Mouse (Mus musculus) heart, embryonic 15.5 days (tissue): ENCODE measurements around the gene Fam198b. TPM values are rescaled to one million over a fixed set of nuclear protein-coding genes. Genes with fewer than 3 reads are reported as not detected.
"Not testable (repeated sequence)": the region's sequence is repeated elsewhere in the genome, so short reads cannot be mapped to it uniquely, and the experiment has no call there.

Experiments used
- ATAC-seq: fragments of 200-750 bp; cut with Nextera tagmentation; replicated peaks from 2 replicates; pipeline ENCODE4 v1.8.0; 2017; ENCODE audit warnings: low read depth, moderate TSS enrichment; ENCODE audit not compliant: insufficient number of reproducible peaks, insufficient read depth, low FRiP score
- H3K27ac ChIP-seq: fragments of 300-500 bp; sonication (generic); 2 replicates; pipeline ENCODE4 v1.5.1; 2015; ENCODE audit warnings: mild to moderate bottlenecking, inconsistent platforms
- H3K27me3 ChIP-seq: fragments of 300-500 bp; sonication (generic); 2 replicates; pipeline ENCODE4 v1.6.1; 2015; ENCODE audit warnings: inconsistent platforms
- H3K36me3 ChIP-seq: fragments of 300-500 bp; sonication (generic); 2 replicates; pipeline ENCODE4 v1.6.1; 2015; ENCODE audit warnings: mild to moderate bottlenecking, inconsistent platforms
- H3K4me1 ChIP-seq: fragments of 300-500 bp; sonication (generic); replicated peaks from 2 replicates; pipeline ENCODE4 v1.6.1; 2015; ENCODE audit warnings: inconsistent platforms
- H3K4me2 ChIP-seq: fragments of 300-500 bp; sonication (generic); 2 replicates; pipeline ENCODE4 v1.6.1; 2015; ENCODE audit warnings: inconsistent platforms, mild to moderate bottlenecking, moderate library complexity
- H3K4me3 ChIP-seq: fragments of 300-500 bp; sonication (generic); 2 replicates; pipeline ENCODE4 v1.5.1; 2015; ENCODE audit warnings: mild to moderate bottlenecking, inconsistent platforms
- H3K9ac ChIP-seq: fragments of 300-500 bp; sonication (generic); 2 replicates; pipeline ENCODE4 v1.6.1; 2015; ENCODE audit warnings: mild to moderate bottlenecking, inconsistent platforms
- H3K9me3 ChIP-seq: fragments of 300-500 bp; sonication (generic); replicated peaks from 2 replicates; pipeline ENCODE4 v1.6.1; 2016; ENCODE audit warnings: inconsistent platforms
- WGBS: fragments of 180-500 bp; shearing (Covaris S2); methylation state at CpG from one replicate; pipeline ENCODE4 v1.1.7; 2015; ENCODE audit warnings: mixed read lengths; 5-methylcytosine and 5-hydroxymethylcytosine counted together
- polyA plus RNA-seq: library from polyadenylated mRNA; unstranded; fragments of >200 nt; fragmentation: Nextera tagmentation; extraction: Ambion mirVana; gene quantifications from 2 replicates; pipeline ENCODE4 v1.2.1, GENCODE M21; 2015

Fam198b gene
- polyA plus RNA-seq, 1 experiment from 2014 or later: 64.5 TPM

DNA sequence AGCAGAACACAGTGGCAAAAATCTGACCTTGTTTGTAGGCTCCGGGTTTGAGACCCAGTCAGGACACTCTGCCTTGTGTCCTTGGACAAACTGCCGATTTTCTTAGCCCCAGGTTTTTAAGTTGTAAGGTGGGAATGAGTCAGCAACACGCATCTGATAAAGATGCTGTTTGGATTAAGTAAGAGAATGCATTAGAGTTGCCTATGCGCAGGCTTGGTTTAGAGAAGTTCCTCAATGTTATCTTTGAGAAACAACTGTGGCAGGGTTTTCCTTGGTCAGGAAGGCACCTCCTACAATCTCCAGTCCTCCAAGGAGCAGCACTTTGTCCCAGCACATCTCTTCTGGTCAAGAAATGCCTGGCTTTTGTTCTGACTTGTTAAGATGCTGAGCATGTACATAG, 82.4 kb downstream of the Fam198b start:
- Histone ChIP-seq H3K4me2 (no peak overlapping the region), H3K9ac (no peak overlapping the region), H3K27me3 (no peaks in the 10 kb centered on the region), H3K4me1 (peaks cover 18% of the 10 kb centered on the region), H3K27ac (peak overlapping the region; percentile 29), H3K36me3 (no peaks in the 10 kb centered on the region), H3K4me3 (no peak overlapping the region), H3K9me3 (no peaks in the 10 kb centered on the region)
- 59% methylated on average over 4 of the region's 4 CpGs for WGBS
- ATAC-seq: no peak

GRCm38 (mm10) chr3:79967346-79967745, 83.0 kb downstream of the Fam198b start:
- Histone ChIP-seq H3K9me3 (no peaks in the 10 kb centered on the region), H3K4me3 (no peak overlapping the region), H3K4me1 (peaks cover 18% of the 10 kb centered on the region), H3K27me3 (no peaks in the 10 kb centered on the region), H3K9ac (no peak overlapping the region), H3K4me2 (no peak overlapping the region), H3K36me3 (no peaks in the 10 kb centered on the region), H3K27ac (peak overlapping the region; percentile 41)
- ATAC-seq: no peak
- 14% methylated on average over 1 of the region's 1 CpGs for WGBS

GRCm38 (mm10) chr3:79968426-79968825, 84.1 kb downstream of the Fam198b start:
- H3K4me2 ChIP-seq: no peak overlapping the region
- no peak overlapping the region for H3K4me3 ChIP-seq
- no peaks in the 10 kb centered on the region for H3K9me3 ChIP-seq
- ATAC-seq: no peak
- 52% methylated on average over 2 of the region's 2 CpGs for WGBS
- no peak overlapping the region for H3K27ac ChIP-seq
- no peaks in the 10 kb centered on the region for H3K27me3 ChIP-seq
- H3K9ac ChIP-seq: no peak overlapping the region
- H3K36me3 ChIP-seq: no peaks in the 10 kb centered on the region
- peaks cover 18% of the 10 kb centered on the region for H3K4me1 ChIP-seq

DNA sequence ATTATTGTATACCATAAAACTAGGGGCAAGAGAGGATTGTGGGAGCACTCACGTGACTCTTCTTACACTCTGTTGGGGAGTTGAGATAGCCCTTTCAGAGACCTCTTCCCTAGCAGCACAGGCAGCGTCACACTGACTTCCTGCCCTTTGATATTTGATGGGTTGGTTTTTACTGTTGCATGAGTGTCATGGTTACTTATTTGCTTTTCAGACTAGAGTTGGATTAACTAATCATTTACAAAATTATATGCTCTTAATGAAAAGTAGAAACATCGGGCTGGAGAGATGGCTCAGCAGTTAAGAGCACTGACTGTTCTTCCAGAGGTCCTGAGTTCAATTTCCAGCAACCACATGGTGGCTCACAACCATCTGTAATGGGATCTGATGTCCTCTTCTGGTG, 85.2 kb downstream of the Fam198b start:
- H3K4me2 ChIP-seq, H3K36me3 ChIP-seq, H3K27me3 ChIP-seq, H3K9ac ChIP-seq, ATAC-seq, H3K4me3 ChIP-seq, H3K9me3 ChIP-seq: not testable (repeated sequence)
- H3K4me1 ChIP-seq: peaks cover 18% of the 10 kb centered on the region
- whole genome bisulfite sequencing: 81% methylated on average over 3 of the region's 3 CpGs
- 0 out of 2 replicates have a peak overlapping the region, but pooled peaks have one; percentile 31 for H3K27ac ChIP-seq

DNA sequence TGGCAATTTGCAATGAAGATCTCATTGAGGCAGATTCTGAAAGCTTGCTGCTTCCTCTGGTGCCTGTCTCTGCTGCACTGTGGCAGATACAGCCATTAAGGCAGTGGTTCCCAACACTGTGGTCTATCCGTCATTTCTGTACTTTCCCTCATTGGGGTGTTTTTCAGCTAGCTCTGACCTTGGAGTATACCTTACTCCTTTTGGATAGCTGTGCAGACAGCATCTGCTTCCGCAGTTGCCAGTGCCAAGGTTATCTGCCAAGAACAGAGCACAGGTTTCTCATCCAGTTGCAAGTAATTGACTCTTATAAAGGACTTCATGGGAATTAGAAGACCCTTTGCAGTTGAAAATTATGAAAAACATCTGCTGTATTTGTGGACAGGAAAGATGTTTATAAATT, 85.7 kb downstream of the Fam198b start:
- Histone ChIP-seq H3K27ac (peak overlapping the region; percentile 31; the same call in 1 of the 2 replicates), H3K4me1 (peaks cover 23% of the 10 kb centered on the region), H3K4me3 (no peak overlapping the region), H3K9ac (no peak overlapping the region), H3K27me3 (no peaks in the 10 kb centered on the region), H3K36me3 (no peaks in the 10 kb centered on the region), H3K4me2 (no peak overlapping the region), H3K9me3 (no peaks in the 10 kb centered on the region)
- 58% methylated on average over 2 of the region's 2 CpGs for WGBS
- no peak for ATAC-seq

GRCm38 (mm10) chr3:79970498-79970897, 86.2 kb downstream of the Fam198b start:
- WGBS: 42% methylated on average over 2 of the region's 2 CpGs
- ATAC-seq: no peak
- Histone ChIP-seq H3K4me2 (no peak overlapping the region), H3K27me3 (no peaks in the 10 kb centered on the region), H3K36me3 (no peaks in the 10 kb centered on the region), H3K4me1 (peaks cover 25% of the 10 kb centered on the region), H3K4me3 (no peak overlapping the region), H3K9me3 (no peaks in the 10 kb centered on the region), H3K27ac (peak overlapping the region; percentile 31), H3K9ac (no peak overlapping the region)

GRCm38 (mm10) chr3:79971542-79971941, 87.2 kb downstream of the Fam198b start:
- no peak for ATAC-seq
- Histone ChIP-seq H3K4me1 (peaks cover 26% of the 10 kb centered on the region), H3K9me3 (no peaks in the 10 kb centered on the region), H3K27me3 (no peaks in the 10 kb centered on the region), H3K27ac (no peak overlapping the region), H3K9ac (no peak overlapping the region), H3K4me3 (no peak overlapping the region), H3K4me2 (no peak overlapping the region), H3K36me3 (no peaks in the 10 kb centered on the region)
- 68% methylated on average over 7 of the region's 7 CpGs for WGBS

GRCm38 (mm10) chr3:79976786-79977185, 92.5 kb downstream of the Fam198b start:
- Histone ChIP-seq H3K9me3 (no peaks in the 10 kb centered on the region), H3K27me3 (no peaks in the 10 kb centered on the region), H3K4me3 (no peak overlapping the region), H3K4me2 (no peak overlapping the region), H3K27ac (peak overlapping the region; percentile 63), H3K9ac (no peak overlapping the region), H3K4me1 (peaks cover 35% of the 10 kb centered on the region), H3K36me3 (no peaks in the 10 kb centered on the region)
- 30% methylated on average over 3 of the region's 3 CpGs for WGBS
- no peak for ATAC-seq

DNA sequence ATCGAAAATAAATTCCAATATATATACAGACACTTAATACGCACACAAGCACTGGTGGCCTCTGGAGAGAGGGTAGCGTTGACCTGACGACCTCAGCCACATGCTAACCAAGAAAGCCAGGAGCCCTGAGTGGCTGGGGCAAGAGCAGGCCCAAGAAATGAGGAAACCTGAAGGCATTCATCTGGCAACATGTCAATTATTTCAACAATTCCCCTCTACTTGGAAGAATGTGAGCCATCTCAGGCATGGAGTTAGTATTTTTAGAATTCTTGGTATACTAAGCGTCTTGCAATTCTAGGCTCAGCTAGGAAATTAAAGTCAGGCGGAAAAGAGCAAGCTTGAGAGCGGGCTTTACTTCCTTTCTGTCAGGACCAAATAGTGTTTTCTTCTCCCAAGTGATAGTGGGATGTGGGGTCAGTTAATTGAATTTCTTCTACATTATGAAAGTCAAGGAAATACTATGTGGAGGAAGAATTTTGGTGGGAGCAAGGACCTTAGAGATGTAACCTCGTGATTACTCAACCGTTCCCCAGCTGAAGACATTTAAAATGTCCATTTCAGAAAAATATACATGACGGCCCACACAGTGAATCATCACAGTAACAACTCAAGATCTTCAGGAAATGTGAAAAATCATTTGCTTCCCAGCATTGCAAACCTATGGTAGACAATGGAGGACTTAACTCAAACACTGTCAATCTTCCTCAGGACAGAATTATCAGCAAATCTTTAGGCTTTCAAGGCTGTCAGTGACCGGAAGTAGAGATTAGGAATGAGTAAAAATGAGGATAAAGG, 93.5 kb downstream of the Fam198b start:
- peaks cover 35% of the 10 kb centered on the region for H3K4me1 ChIP-seq
- no peaks in the 10 kb centered on the region for H3K36me3 ChIP-seq
- peak; percentile 53; the same call in 1 of the 2 replicates for ATAC-seq
- no peaks in the 10 kb centered on the region for H3K27me3 ChIP-seq
- 45% methylated on average over 11 of the region's 11 CpGs for WGBS
- H3K4me2 ChIP-seq: no peak overlapping the region
- no peak overlapping the region for H3K9ac ChIP-seq
- H3K27ac ChIP-seq: peak overlapping the region; percentile 75
- no peak overlapping the region for H3K4me3 ChIP-seq
- no peaks in the 10 kb centered on the region for H3K9me3 ChIP-seq

DNA sequence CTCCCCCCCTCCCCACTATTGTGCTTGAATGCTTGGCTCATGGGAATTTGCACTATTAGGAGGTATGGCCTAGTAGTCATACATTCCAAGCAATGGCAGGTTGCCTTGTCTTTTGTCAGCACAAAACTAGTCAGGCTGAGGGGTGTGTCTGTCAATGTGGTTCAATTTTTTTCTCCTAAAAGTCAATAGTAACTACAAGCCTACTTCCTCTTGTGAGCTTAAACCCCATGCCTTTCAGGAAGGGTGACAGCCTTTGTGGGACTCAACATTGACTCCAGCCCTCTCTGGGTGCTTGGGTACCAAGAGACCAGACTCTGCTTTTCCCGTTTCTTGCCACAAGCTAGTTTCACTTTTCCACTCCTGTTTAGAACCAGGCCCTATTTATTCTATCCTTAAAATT, 96.4 kb downstream of the Fam198b start:
- peak overlapping the region; percentile 63 for H3K27ac ChIP-seq
- peaks cover 39% of the 10 kb centered on the region for H3K4me1 ChIP-seq
- 84% methylated on average over 1 of the region's 1 CpGs for WGBS
- H3K9ac ChIP-seq: no peak overlapping the region
- no peak overlapping the region for H3K4me2 ChIP-seq
- H3K9me3 ChIP-seq: no peaks in the 10 kb centered on the region
- no peak overlapping the region for H3K4me3 ChIP-seq
- no peaks in the 10 kb centered on the region for H3K27me3 ChIP-seq
- no peaks in the 10 kb centered on the region for H3K36me3 ChIP-seq
- no peak for ATAC-seq

GRCm38 (mm10) chr3:79983961-79984419, 99.7 kb downstream of the Fam198b start:
- no peaks in the 10 kb centered on the region for H3K27me3 ChIP-seq
- H3K9me3 ChIP-seq: no peaks in the 10 kb centered on the region
- no peak for ATAC-seq
- H3K4me2 ChIP-seq: no peak overlapping the region
- H3K36me3 ChIP-seq: no peaks in the 10 kb centered on the region
- no peak overlapping the region for H3K9ac ChIP-seq
- 47% methylated on average over 2 of the region's 2 CpGs for WGBS
- peaks cover 20% of the 10 kb centered on the region for H3K4me1 ChIP-seq
- H3K4me3 ChIP-seq: no peak overlapping the region
- H3K27ac ChIP-seq: peak overlapping the region; percentile 25

- Histone ChIP-seq H3K4me3 (no peak overlapping the region), H3K4me1 (peaks cover 23% of the 10 kb centered on the region), H3K36me3 (no peaks in the 10 kb centered on the region), H3K9me3 (no peaks in the 10 kb centered on the region), H3K9ac (no peak overlapping the region), H3K4me2 (no peak overlapping the region), H3K27ac (peak overlapping the region; percentile 25), H3K27me3 (no peaks in the 10 kb centered on the region)
- ATAC-seq: no peak; the same call in 1 of the 2 replicates
- 26% methylated on average over 1 of the region's 1 CpGs for WGBS
These were observed 100.2 kb downstream of the Fam198b start for GRCm38 (mm10) chr3:79984542-79984941.
